Mouse (Mus musculus) thymus, adult 2 months (tissue): Measurements from ENCODE around the gene Cyth3.

Experiments used
- CTCF ChIP-seq: fragments of 200-500 bp; IDR thresholded peaks from 2 replicates; pipeline ENCODE4 v1.5.1; 2012; ENCODE audit warnings: mild to moderate bottlenecking, control low read depth, low read length, moderate library complexity, borderline replicate concordance; ENCODE audit not compliant: control insufficient read depth, poor library complexity, insufficient read depth; ENCODE audit errors: extremely low read depth
- POLR2A ChIP-seq: fragments of 200-500 bp; IDR thresholded peaks from 2 replicates; pipeline ENCODE4 v1.6.1; 2012; ENCODE audit warnings: mild to moderate bottlenecking, low read length, control low read depth, moderate library complexity; ENCODE audit not compliant: control insufficient read depth, poor library complexity, insufficient read depth; ENCODE audit errors: extremely low read depth

DNA sequence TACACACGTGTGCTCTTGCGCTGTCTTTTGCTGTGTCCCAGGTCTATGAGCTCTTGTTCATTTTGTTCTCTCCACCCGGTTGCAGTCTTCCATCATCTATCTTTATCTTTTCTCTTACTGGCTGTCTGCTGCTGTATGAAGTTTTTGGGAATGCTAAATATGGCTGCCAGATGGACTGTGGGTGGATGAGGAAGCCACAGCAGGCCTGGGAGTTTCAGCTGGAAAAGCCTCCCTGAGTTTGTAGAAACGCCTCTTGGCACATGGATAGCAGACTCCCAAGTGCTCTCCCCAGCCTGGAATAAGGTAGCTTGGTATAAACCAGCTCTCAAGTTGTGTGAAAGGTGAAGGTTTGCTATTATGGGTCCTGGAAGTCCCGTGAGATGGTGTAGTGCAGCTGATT, 68.7 kb downstream of the Cyth3 start:
- TF ChIP-seq CTCF (no peak), POLR2A (no peak)
